Mouse (Mus musculus): Measurements from ENCODE around the gene Aoc3.

DNA sequence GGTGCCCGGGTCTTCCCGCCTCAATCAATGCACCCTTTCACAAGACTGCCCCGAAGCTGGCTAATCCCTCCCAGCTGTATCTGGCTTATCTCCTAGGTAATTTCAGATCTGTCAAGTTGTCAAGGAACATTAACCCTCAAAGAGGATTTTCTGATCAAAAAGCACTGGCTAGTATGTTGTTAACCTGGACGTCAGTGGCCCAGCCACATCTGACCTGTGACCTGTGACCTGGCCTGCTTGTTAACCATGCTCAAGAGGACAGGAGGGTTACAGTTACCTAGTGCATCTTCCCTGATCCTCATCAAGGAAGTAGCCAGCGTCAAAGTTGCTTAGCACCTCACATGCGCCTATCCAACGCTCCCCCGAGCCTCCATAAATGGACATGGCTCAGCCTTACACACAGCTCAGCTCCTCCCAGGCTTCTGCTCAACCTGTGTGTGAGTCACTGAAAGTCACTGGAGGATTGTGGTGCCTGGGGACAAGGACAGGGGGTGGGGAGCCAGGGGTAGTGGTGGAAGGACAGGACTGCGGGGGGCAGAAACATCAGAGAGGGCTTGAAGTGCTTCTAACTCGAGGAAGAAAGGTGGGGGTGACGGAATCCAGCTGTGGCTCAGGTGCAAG, 20.8 kb downstream of the Aoc3 start:
- TF ChIP-seq POLR2A (IDR thresholded peaks at IDR 0.05; ENCODE audit: low read depth, low read length) (no peak), CTCF (IDR thresholded peaks at IDR 0.05; ENCODE audit: extremely low read depth, insufficient read length, insufficient replicate concordance, low read depth, low read length) (no peak)
